Mouse (Mus musculus): ENCODE measurements around the gene Esd. TPM values are rescaled to one million over a fixed set of nuclear protein-coding genes. Genes with fewer than 3 reads are reported as not detected.

Gene Esd
- polyA plus RNA-seq, 1 experiment from 2014 or later: 243 TPM

DNA sequence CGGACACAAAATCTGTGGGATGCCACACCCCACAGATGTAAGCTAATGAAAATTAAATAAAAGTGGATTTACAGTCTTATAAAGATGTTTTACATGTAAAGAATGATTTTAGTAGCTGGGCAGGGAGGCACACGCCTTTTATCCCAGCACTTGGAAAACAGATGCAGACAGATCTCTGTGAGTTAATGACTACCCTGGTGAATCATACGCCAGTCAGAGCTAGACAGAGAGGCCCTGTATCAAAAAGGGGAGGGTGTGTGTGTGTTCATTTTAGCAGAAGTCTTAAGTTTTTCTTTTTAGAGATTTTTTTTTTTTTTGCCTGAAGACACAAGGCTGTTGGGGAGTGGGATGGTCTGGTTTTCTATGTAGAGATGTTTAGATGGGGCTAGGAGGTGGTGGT, 55.6 kb downstream of the Esd start:
- H3K4me1 ChIP-seq (replicated peaks; ENCODE audit: control insufficient read depth, insufficient read depth, low read length): peaks cover 8% of the 10 kb centered on the region; the same call in 1 of the 2 replicates
- DNase-seq (ENCODE audit: low spot score) (no peak), ATAC-seq (ENCODE audit: low FRiP score) (no peak)
- no peaks in the 10 kb centered on the region for H3K27me3 ChIP-seq (ENCODE audit: control insufficient read depth, insufficient read depth, low read length)
- H3K4me2 ChIP-seq (replicated peaks): no peak overlapping the region
- H3K27ac ChIP-seq: no peak overlapping the region
- H3K9me3 ChIP-seq (ENCODE audit: control insufficient read depth, low read length): no peaks in the 10 kb centered on the region
- no peak overlapping the region for H3K9ac ChIP-seq
- no peak overlapping the region for H3K4me3 ChIP-seq (replicated peaks; ENCODE audit: low read length)
- 89% methylated on average over 3 of the region's 3 CpGs for WGBS
- peaks cover 33% of the 10 kb centered on the region for H3K36me3 ChIP-seq (replicated peaks; ENCODE audit: control insufficient read depth, insufficient read depth)

DNA sequence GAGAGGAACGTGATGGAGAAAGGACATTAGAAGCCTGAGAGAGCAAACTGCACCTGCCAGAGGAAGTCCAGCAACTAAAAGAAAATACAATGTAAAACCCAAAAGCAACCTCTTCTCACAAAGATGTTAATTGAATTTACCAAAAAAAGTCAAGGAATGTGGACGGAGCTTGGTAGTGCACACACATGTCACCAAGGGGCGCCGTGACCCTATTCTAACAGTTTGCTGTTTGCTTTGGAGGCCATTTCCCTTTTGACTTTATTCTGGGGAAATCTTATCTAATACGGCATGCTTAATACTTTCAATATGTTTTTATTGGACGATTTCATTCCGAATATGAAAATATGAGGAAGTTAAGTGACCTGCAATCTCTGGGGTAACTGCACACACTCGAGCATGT, 56.7 kb downstream of the Esd start:
- no peak for DNase-seq (ENCODE audit: low spot score)
- no peaks in the 10 kb centered on the region for H3K27me3 ChIP-seq (ENCODE audit: control insufficient read depth, insufficient read depth, low read length)
- ATAC-seq (ENCODE audit: low FRiP score): no peak

DNA sequence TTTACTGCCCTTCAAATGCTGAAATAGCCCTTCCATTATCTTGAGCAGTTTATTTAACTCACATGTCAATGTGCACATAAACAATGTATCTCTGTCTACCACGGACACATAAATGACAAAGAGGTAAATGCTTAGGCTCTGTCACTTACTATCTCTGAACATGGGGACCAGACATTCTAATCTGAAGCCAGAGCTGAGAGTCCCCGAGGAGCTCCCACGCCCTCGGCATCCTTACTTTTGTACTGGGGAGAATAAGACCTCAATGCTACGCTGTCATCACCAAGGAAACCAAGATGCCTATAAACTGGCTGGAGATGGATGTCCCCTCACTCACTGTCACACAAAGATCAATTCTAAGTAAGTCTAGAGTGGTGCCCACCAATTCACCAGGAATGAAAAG, 58.4 kb downstream of the Esd start:
- Histone ChIP-seq H3K9ac (no peak overlapping the region), H3K27ac (no peak overlapping the region), H3K9me3 (ENCODE audit: control insufficient read depth, low read length) (no peaks in the 10 kb centered on the region), H3K4me3 (replicated peaks; ENCODE audit: low read length) (no peak overlapping the region), H3K27me3 (ENCODE audit: control insufficient read depth, insufficient read depth, low read length) (no peaks in the 10 kb centered on the region), H3K36me3 (replicated peaks; ENCODE audit: control insufficient read depth, insufficient read depth) (peaks cover 22% of the 10 kb centered on the region), H3K4me2 (replicated peaks) (no peak overlapping the region), H3K4me1 (replicated peaks; ENCODE audit: control insufficient read depth, insufficient read depth, low read length) (peaks cover 8% of the 10 kb centered on the region; the same call in 1 of the 2 replicates)
- DNase-seq (ENCODE audit: low spot score) (no peak), ATAC-seq (ENCODE audit: low FRiP score) (no peak)
- WGBS: 34% methylated on average over 5 of the region's 5 CpGs

More for the DNA sequence above, 56.7 kb downstream of the Esd start:
- H3K4me2 ChIP-seq (replicated peaks): no peak overlapping the region
- peaks cover 8% of the 10 kb centered on the region; the same call in 1 of the 2 replicates for H3K4me1 ChIP-seq (replicated peaks; ENCODE audit: control insufficient read depth, insufficient read depth, low read length)
- 89% methylated on average over 8 of the region's 8 CpGs for WGBS
- no peak overlapping the region for H3K27ac ChIP-seq
- H3K9ac ChIP-seq: no peak overlapping the region
- no peaks in the 10 kb centered on the region for H3K9me3 ChIP-seq (ENCODE audit: control insufficient read depth, low read length)
- no peak overlapping the region for H3K4me3 ChIP-seq (replicated peaks; ENCODE audit: low read length)
- peaks cover 31% of the 10 kb centered on the region for H3K36me3 ChIP-seq (replicated peaks; ENCODE audit: control insufficient read depth, insufficient read depth)

DNA sequence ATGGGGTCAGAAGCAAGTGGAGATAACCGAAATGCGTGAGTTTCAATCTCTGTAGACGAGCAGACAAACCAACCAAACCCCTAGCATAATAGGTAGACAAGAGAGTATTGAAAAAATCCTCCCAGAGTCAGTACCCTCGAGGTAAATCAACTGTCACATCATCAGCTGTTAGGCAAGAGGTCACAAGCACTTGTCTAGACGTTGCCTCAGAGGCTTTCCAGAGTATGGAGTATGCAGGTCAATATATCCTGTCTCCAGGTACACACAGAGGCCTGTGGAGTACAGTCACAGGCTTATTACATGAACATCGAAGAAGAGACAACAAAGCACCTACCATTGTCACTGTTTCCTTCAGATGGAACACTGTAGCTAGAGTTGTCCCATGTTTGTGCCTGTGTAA, 60.7 kb downstream of the Esd start:
- Histone ChIP-seq H3K4me3 (replicated peaks; ENCODE audit: low read length) (no peak overlapping the region), H3K36me3 (replicated peaks; ENCODE audit: control insufficient read depth, insufficient read depth) (peaks cover 12% of the 10 kb centered on the region), H3K9me3 (ENCODE audit: control insufficient read depth, low read length) (no peaks in the 10 kb centered on the region), H3K4me1 (replicated peaks; ENCODE audit: control insufficient read depth, insufficient read depth, low read length) (peaks cover 16% of the 10 kb centered on the region), H3K27ac (no peak overlapping the region), H3K27me3 (ENCODE audit: control insufficient read depth, insufficient read depth, low read length) (no peaks in the 10 kb centered on the region), H3K9ac (no peak overlapping the region), H3K4me2 (replicated peaks) (no peak overlapping the region)
- DNase-seq (ENCODE audit: low spot score): no peak
- 82% methylated on average over 6 of the region's 6 CpGs for WGBS
- no peak for ATAC-seq (ENCODE audit: low FRiP score)

DNA sequence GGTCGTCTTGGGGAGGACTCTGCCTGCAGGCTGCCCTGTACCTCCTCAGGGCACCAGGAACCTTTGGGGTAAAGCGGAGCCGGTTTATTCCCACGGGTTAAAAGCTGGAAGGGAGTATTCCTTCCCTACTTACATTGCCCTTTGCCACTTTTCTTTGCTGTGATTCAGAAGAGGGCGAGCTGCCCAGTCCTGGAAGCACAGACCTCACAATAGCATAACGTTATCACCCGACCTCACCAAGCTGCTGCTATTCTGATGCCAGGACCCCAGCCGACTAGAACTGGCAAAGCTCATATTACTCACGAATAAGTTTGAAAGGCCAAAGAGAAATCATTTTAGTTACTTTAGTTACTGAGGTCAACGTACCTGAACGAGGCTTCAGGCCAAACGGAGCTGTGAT, 62.8 kb downstream of the Esd start:
- H3K36me3 ChIP-seq (replicated peaks; ENCODE audit: control insufficient read depth, insufficient read depth): peaks cover 12% of the 10 kb centered on the region
- no peak overlapping the region for H3K9ac ChIP-seq
- DNase-seq (ENCODE audit: low spot score) (no peak), ATAC-seq (ENCODE audit: low FRiP score) (no peak)
- WGBS: 66% methylated on average over 12 of the region's 12 CpGs
- H3K4me3 ChIP-seq (replicated peaks; ENCODE audit: low read length): no peak overlapping the region
- H3K9me3 ChIP-seq (ENCODE audit: control insufficient read depth, low read length): no peaks in the 10 kb centered on the region
- no peak overlapping the region for H3K4me2 ChIP-seq (replicated peaks)
- no peak overlapping the region for H3K27ac ChIP-seq
- no peaks in the 10 kb centered on the region for H3K27me3 ChIP-seq (ENCODE audit: control insufficient read depth, insufficient read depth, low read length)
- peaks cover 32% of the 10 kb centered on the region for H3K4me1 ChIP-seq (replicated peaks; ENCODE audit: control insufficient read depth, insufficient read depth, low read length)

DNA sequence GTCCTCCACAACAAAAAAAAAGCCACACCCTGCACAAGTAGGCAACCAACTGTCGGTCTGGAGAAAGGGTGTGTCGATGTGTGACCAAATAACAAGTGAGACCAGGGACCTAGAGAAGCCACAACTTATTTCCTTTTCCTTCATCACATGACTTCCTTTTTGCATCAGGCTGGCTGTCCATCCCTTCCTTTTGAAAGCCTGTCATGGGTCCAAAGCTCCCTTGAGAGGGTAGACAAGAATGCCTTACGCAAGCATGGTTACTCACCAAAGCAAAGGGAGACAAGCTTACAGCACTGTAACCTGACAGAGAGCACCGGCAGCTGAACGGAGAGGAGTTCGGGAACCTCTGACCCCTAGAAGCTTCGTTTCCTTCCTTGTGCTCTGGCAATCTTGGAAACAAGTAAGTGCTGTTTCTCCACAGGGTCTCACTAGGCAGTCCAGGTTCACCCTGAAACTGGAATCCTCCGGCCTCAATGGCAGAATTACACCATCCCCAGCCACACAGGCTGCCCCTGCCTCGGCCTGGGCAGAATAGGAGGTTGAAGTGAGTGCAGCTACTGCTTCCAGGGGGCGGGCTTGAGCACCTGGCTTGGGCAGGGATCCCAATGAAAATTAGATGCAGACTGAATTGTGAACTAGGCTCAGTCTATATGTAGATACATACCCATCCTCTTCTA, 65.4 kb downstream of the Esd start:
- peak; percentile 61; the same call in 1 of the 2 replicates for ATAC-seq (ENCODE audit: low FRiP score)
- H3K9me3 ChIP-seq (ENCODE audit: control insufficient read depth, low read length): no peaks in the 10 kb centered on the region
- 63% methylated on average over 10 of the region's 10 CpGs for WGBS
- no peak for DNase-seq (ENCODE audit: low spot score)
- peak overlapping the region; percentile 83 for H3K27ac ChIP-seq
- peak overlapping the region; percentile 9; the same call in 1 of the 2 replicates for H3K4me2 ChIP-seq (replicated peaks)
- H3K36me3 ChIP-seq (replicated peaks; ENCODE audit: control insufficient read depth, insufficient read depth): peaks cover 16% of the 10 kb centered on the region
- peak overlapping the region; percentile 22 for H3K9ac ChIP-seq
- H3K4me3 ChIP-seq (replicated peaks; ENCODE audit: low read length): no peak overlapping the region
- no peaks in the 10 kb centered on the region for H3K27me3 ChIP-seq (ENCODE audit: control insufficient read depth, insufficient read depth, low read length)
- H3K4me1 ChIP-seq (replicated peaks; ENCODE audit: control insufficient read depth, insufficient read depth, low read length): peaks cover 24% of the 10 kb centered on the region

DNA sequence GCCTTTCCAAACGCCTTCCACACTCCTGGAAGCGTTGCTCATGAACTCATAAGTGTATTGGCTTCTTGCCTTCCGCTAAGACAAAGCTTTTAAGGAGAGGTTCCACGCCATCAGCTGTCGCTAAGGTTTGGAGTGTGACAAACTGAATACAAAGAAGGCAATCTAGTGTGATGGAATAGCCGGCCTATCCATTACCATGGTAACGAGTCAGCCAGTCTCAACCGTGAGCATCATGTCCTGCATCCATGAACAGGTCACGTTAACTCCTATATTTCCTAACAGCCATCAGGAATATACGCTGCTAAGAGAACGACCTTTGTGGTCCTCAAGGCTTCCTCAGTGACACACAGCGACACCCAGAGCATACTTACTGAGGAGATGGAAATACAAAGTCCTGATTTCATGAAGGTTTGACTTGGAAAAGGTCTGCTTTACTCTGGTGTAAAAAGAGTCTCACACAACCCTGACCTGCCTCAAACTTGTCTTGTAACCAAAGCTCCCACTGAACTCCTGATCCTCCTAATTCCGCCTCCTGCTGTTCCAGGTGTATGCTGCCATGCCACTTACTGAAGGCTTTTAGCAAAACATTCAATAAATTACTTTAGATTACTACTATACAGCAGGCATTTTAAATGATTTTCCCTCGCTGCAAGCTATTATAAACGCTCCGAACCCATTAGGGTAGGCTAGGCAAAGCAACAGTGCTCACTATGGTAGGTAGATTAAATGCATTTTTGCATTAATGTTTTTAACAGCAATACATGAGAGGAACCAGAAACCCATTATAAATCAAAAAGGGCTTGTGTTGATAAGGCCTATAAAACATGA, 66.2 kb downstream of the Esd start:
- Histone ChIP-seq H3K4me3 (replicated peaks; ENCODE audit: low read length) (no peak overlapping the region), H3K9ac (peak overlapping the region; percentile 22), H3K27me3 (ENCODE audit: control insufficient read depth, insufficient read depth, low read length) (no peaks in the 10 kb centered on the region), H3K9me3 (ENCODE audit: control insufficient read depth, low read length) (no peaks in the 10 kb centered on the region), H3K4me2 (replicated peaks) (peak overlapping the region; percentile 9; the same call in 1 of the 2 replicates), H3K36me3 (replicated peaks; ENCODE audit: control insufficient read depth, insufficient read depth) (peaks cover 10% of the 10 kb centered on the region), H3K27ac (peak overlapping the region; percentile 83), H3K4me1 (replicated peaks; ENCODE audit: control insufficient read depth, insufficient read depth, low read length) (peaks cover 24% of the 10 kb centered on the region)
- DNase-seq (ENCODE audit: low spot score) (peak; percentile 67), ATAC-seq (ENCODE audit: low FRiP score) (peak; percentile 92)
- 36% methylated on average over 16 of the region's 16 CpGs for WGBS

Other genes with a start within 250 kb of the Esd start
- 5.0 and 7.0 TPM in 2 replicates for gene Htr2a, start 91.5 kb upstream of the Esd start, polyA plus RNA-seq (2014; fragmentation: Nextera tagmentation; extraction: Ambion mirVana)
- 16.7 and 22.0 TPM in 2 replicates for gene Lrch1, start 215.6 kb downstream of the Esd start, polyA plus RNA-seq (2014; fragmentation: Nextera tagmentation; extraction: Ambion mirVana)